ENCODE assay signal across 9 mouse cellular contexts in genomic region chr5:143633877-143634276, GRCm38 (mm10). TPM values are rescaled to one million over a fixed set of nuclear protein-coding genes. Genes with fewer than 3 reads are reported as not detected.
DNase-seq lines count a peak whose midpoint lies in the region; ATAC-seq and TF ChIP-seq lines count a peak whose summit lies in the region.
"Had no signal": no experiment of that assay in that cellular context is flagged by ENCODE, and none has a peak within 500 bp of the region (broad histone marks: within the 10 kb centered on the region; RNA-seq: fewer than 3 reads in every experiment).

No protein-coding gene starts in this region.

- ATAC-seq in hindbrain, embryonic 15.5 days (ENCODE audit: low FRiP score, low read depth): no peak
- no peak for ATAC-seq in midbrain, postnatal 0 days (ENCODE audit: low FRiP score)
- ATAC-seq in forebrain, embryonic 14.5 days: no peak

- WGBS in hindbrain, embryonic 15.5 days: 72% methylated on average over 4 of the region's 4 CpGs
- 69% methylated on average over 4 of the region's 4 CpGs for WGBS in midbrain, postnatal 0 days
- 77% methylated on average over 4 of the region's 4 CpGs for WGBS in forebrain, embryonic 14.5 days

- no peak overlapping the region for H3K9ac ChIP-seq in hindbrain, embryonic 15.5 days
- H3K9ac ChIP-seq in midbrain, postnatal 0 days (replicated peaks; ENCODE audit: low read length, poor library complexity, severe bottlenecking): no peak overlapping the region
- no peak overlapping the region for H3K9ac ChIP-seq in forebrain, embryonic 14.5 days (ENCODE audit: low read length)

- no peak for TF ChIP-seq CTCF in gastrocnemius, adult 2 months (IDR thresholded peaks at IDR 0.05)
- TF ChIP-seq CTCF in left cerebral cortex, adult 2 months (IDR thresholded peaks at IDR 0.05): no peak
- no peak for TF ChIP-seq CTCF in midbrain, postnatal 0 days (IDR thresholded peaks at IDR 0.05)

- H3K27me3 ChIP-seq in hindbrain, embryonic 15.5 days: no peaks in the 10 kb centered on the region
- no peaks in the 10 kb centered on the region for H3K27me3 ChIP-seq in midbrain, postnatal 0 days (ENCODE audit: insufficient read depth, low read length)
- no peaks in the 10 kb centered on the region for H3K27me3 ChIP-seq in forebrain, embryonic 14.5 days (replicated peaks; ENCODE audit: control insufficient read depth, insufficient read depth, low read length)

- peak overlapping the region; percentile 49 for H3K4me3 ChIP-seq in gastrocnemius, adult 2 months
- no peak overlapping the region; the same call in none of the 2 replicates for H3K4me3 ChIP-seq in left cerebral cortex, adult 2 months
- no peak overlapping the region for H3K4me3 ChIP-seq in hindbrain, embryonic 15.5 days
- no peak overlapping the region for H3K4me3 ChIP-seq in midbrain, postnatal 0 days (ENCODE audit: low read depth, low read length)
- no peak overlapping the region for H3K4me3 ChIP-seq in forebrain, embryonic 14.5 days (ENCODE audit: low read depth, low read length)

- H3K4me1 ChIP-seq in hindbrain, embryonic 15.5 days (replicated peaks): peaks cover 29% of the 10 kb centered on the region
- H3K4me1 ChIP-seq in midbrain, postnatal 0 days (ENCODE audit: insufficient read depth, low read length): no peaks in the 10 kb centered on the region
- H3K4me1 ChIP-seq in forebrain, embryonic 14.5 days (ENCODE audit: control insufficient read depth, insufficient read depth, low read length): no peaks in the 10 kb centered on the region

- H3K9me3 ChIP-seq in hindbrain, embryonic 15.5 days: no peaks in the 10 kb centered on the region
- no peaks in the 10 kb centered on the region for H3K9me3 ChIP-seq in midbrain, postnatal 0 days (ENCODE audit: low read length)
- no peaks in the 10 kb centered on the region for H3K9me3 ChIP-seq in forebrain, embryonic 14.5 days (replicated peaks; ENCODE audit: control insufficient read depth, low read length)

- intact Hi-C loops in gastrocnemius, adult 2 months (cut with DNase I): no loop called here
- intact Hi-C loops in left cerebral cortex, adult 2 months (cut with DNase I): no loop called here
- intact Hi-C loops in left cerebral cortex, postnatal 10 days (cut with DNase I): loop anchor here (5.0 kb wide), 1 partner anchor 58 kb away; no protein-coding TSS in a partner anchor

- peak overlapping the region; percentile 84 for H3K27ac ChIP-seq in gastrocnemius, adult 2 months
- H3K27ac ChIP-seq in left cerebral cortex, adult 2 months: peak overlapping the region; percentile 72
- peak overlapping the region; percentile 63; the same call in 1 of the 2 replicates for H3K27ac ChIP-seq in hindbrain, embryonic 15.5 days (replicated peaks)
- H3K27ac ChIP-seq in midbrain, postnatal 0 days (ENCODE audit: low read depth, low read length): 0 out of 2 replicates have a peak overlapping the region, but pooled peaks have one; percentile 7
- H3K27ac ChIP-seq in forebrain, embryonic 14.5 days (ENCODE audit: low read depth, low read length): no peak overlapping the region

- no peak for DNase-seq in gastrocnemius, adult 2 months
- no peak for DNase-seq in gastrocnemius, postnatal 10 days
- DNase-seq in left cerebral cortex, adult 2 months (ENCODE audit: extremely low spot score in 1 of 2, low spot score in 2 of 2): no peak
- DNase-seq in left cerebral cortex, postnatal 10 days (ENCODE audit: extremely low spot score in 1 of 2, low spot score in 2 of 2): no peak
- DNase-seq in midbrain, postnatal 0 days (ENCODE audit: low spot score): no peak
- no peak for DNase-seq in adrenal gland, adult 2 months
- DNase-seq in forebrain, embryonic 14.5 days (ENCODE audit: low spot score): no peak
- DNase-seq: cerebellum, adult 2 months had no signal

- H3K4me2 ChIP-seq in hindbrain, embryonic 15.5 days: no peak overlapping the region
- H3K4me2 ChIP-seq in midbrain, postnatal 0 days (ENCODE audit: low read depth, low read length, poor library complexity, severe bottlenecking): no peak overlapping the region
- H3K4me2 ChIP-seq in forebrain, embryonic 14.5 days (ENCODE audit: low read length): no peak overlapping the region

- no peaks in the 10 kb centered on the region for H3K36me3 ChIP-seq in hindbrain, embryonic 15.5 days
- no peaks in the 10 kb centered on the region for H3K36me3 ChIP-seq in midbrain, postnatal 0 days (ENCODE audit: insufficient read depth, low read length)
- no peaks in the 10 kb centered on the region for H3K36me3 ChIP-seq in forebrain, embryonic 14.5 days (ENCODE audit: control insufficient read depth, insufficient read depth, low read length)

RNA-seq across cellular contexts. Expression of gene Cyth3, which starts 11.6 kb away (rescaled TPM):
- 10 to 100 TPM; 10.7 to 15.8 TPM for total RNA-seq in gastrocnemius, adult 2 months (2021)
- total RNA-seq in gastrocnemius, postnatal 10 days (2021): 10 to 100 TPM; 39.9 to 51.8 TPM
- 10 to 100 TPM; 36.7 to 36.9 TPM for total RNA-seq in left cerebral cortex, adult 2 months (2021)
- 10 to 100 TPM; 67.7 to 71.2 TPM for total RNA-seq in left cerebral cortex, postnatal 10 days (2021)
- 40.8 and 42.4 TPM in 2 replicates for polyA plus RNA-seq in hindbrain, embryonic 15.5 days (2015; fragmentation: Nextera tagmentation; extraction: Ambion mirVana)
- total RNA-seq in midbrain, postnatal 0 days (2014; rRNA removed): 47.8 and 51.5 TPM in 2 replicates
- 34.1 and 35.4 TPM in 2 replicates for polyA plus RNA-seq in midbrain, postnatal 0 days (2015; fragmentation: Nextera tagmentation; extraction: Ambion mirVana)
- total RNA-seq in adrenal gland, adult 2 months (2021): 100 to 1,000 TPM; 119 to 164 TPM
- polyA plus RNA-seq in adrenal gland, adult 2 months (2012; rRNA removed): 61.7 and 78.7 TPM in 2 replicates
- 26.1 and 34.1 TPM in 2 replicates for polyA plus RNA-seq in forebrain, embryonic 14.5 days (2014; fragmentation: Nextera tagmentation; extraction: Ambion mirVana)
